Mouse (Mus musculus) lung, embryonic 16.5 days (tissue): ENCODE measurements around the gene Grcc10. TPM values are rescaled to one million over a fixed set of nuclear protein-coding genes. Genes with fewer than 3 reads are reported as not detected.

Experiments used
- ATAC-seq: fragments of 200-750 bp; cut with Nextera tagmentation; 2 replicates; pipeline ENCODE4 v1.8.0; 2017; ENCODE audit warnings: low read depth, mild to moderate bottlenecking, moderate library complexity
- H3K27ac ChIP-seq: fragments of 300-500 bp; sonication (generic); 2 replicates; pipeline ENCODE4 v1.5.1; 2014; ENCODE audit warnings: mild to moderate bottlenecking, control low read depth, low read length
- H3K27me3 ChIP-seq: fragments of 300-500 bp; sonication (generic); 2 replicates; pipeline ENCODE4 v1.6.1; 2014; ENCODE audit warnings: low read depth, low read length, mixed read lengths; ENCODE audit not compliant: control insufficient read depth, insufficient read depth
- H3K36me3 ChIP-seq: fragments of 300-500 bp; sonication (generic); 2 replicates; pipeline ENCODE4 v1.6.1; 2014; ENCODE audit warnings: low read length; ENCODE audit not compliant: control insufficient read depth, insufficient read depth
- H3K4me1 ChIP-seq: fragments of 300-500 bp; sonication (generic); replicated peaks from 2 replicates; pipeline ENCODE4 v1.6.1; 2014; ENCODE audit warnings: low read length, mixed read lengths; ENCODE audit not compliant: control insufficient read depth, insufficient read depth
- H3K4me2 ChIP-seq: fragments of 300-500 bp; sonication (generic); 2 replicates; pipeline ENCODE4 v1.6.1; 2014; ENCODE audit warnings: low read depth, low read length, control low read depth
- H3K4me3 ChIP-seq: fragments of 300-500 bp; sonication (generic); 2 replicates; pipeline ENCODE4 v1.5.1; 2014; ENCODE audit warnings: mild to moderate bottlenecking, low read length, control low read depth
- H3K9ac ChIP-seq: fragments of 300-500 bp; sonication (generic); 2 replicates; pipeline ENCODE4 v1.6.1; 2014; ENCODE audit warnings: low read length, control low read depth
- H3K9me3 ChIP-seq: fragments of 300-500 bp; sonication (generic); 2 replicates; pipeline ENCODE4 v1.6.1; 2016; ENCODE audit warnings: low read length; ENCODE audit not compliant: control insufficient read depth
- WGBS: fragments of 180-500 bp; shearing (Covaris S2); extraction: QIAGEN DNeasy Blood & Tissue Kit; methylation state at CpG from one replicate; pipeline ENCODE4 v1.1.7; 2014; 5-methylcytosine and 5-hydroxymethylcytosine counted together
- polyA plus RNA-seq: library from polyadenylated mRNA; unstranded; fragments of >200 nt; fragmentation: Nextera tagmentation; extraction: Ambion mirVana; gene quantifications from 2 replicates; pipeline ENCODE4 v1.2.1, GENCODE M21; 2015

Gene Grcc10
- polyA plus RNA-seq, 1 experiment from 2014 or later: 430 TPM

DNA sequence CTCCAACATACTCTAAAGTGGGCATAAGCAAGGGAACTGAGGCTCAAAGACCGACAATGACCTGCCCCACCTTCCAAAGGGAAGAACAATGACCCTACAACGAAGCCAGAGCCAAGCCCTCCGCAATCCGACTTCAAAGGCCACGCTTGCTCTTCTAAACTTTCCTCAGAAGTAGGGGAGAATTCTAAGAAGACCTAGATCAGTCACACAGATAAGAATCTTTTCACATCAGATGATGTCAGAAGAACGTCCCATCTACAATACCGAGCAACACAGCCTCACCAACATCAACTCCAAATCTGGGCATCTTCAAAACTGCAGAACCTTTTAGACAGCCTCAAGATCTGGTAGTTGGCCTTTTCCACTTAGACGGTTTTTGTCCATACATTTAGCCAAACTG is 9.2 kb upstream of the Grcc10 start:
- Histone ChIP-seq H3K9me3 (no peaks in the 10 kb centered on the region), H3K9ac (no peak overlapping the region), H3K27ac (no peak overlapping the region), H3K36me3 (peaks cover 14% of the 10 kb centered on the region), H3K4me1 (peaks cover 28% of the 10 kb centered on the region), H3K4me3 (no peak overlapping the region), H3K27me3 (no peaks in the 10 kb centered on the region), H3K4me2 (no peak overlapping the region)
- ATAC-seq: no peak
- 74% methylated on average over 8 of the region's 8 CpGs for WGBS

DNA sequence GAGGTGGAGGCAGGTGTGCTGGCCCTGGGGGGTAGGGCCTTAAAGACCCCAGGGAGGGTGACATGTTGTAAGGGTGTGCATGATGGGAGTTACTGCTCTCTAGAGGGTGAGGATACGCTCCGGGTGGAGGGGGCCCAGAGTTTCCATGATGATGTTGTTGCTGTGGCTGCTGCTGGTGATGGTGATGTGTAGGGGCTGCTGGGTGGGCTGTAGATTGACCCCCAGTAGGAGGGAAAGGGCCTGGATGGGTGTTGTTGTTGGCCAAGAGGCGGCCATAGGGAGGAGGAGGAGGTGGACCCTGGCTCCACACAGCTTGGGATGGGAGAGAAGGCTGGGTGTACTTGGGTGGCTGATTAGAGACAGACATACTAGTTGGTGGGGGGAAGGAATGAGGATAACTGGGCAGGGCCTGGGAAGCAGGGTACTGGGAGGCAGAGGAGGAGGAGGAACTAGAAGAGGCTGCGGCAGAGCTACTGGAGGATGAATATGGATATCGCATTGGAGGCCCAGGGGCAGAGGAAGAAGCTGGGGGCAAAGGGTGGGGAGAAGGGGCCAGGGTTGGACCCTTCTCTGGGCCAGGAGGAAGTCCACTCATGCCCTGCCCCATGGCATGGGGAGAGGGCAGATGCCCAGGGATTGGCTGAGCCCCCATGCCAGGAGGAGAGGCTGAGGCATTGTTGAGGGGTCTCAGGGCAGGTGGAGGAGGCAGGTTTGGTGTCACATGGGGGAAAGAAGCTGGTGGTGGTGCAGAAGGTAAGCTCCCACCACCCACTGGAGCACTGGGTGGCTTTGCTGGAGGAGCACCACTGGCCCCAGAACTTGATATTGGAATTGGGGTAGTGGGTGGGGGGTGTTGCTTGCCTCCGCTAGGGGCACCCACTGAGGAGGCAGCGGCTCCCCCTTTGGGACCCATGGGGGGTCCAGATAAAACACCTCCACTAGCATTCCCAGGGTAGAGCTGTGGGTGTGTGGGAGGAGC is 5.8 kb upstream of the Grcc10 start:
- ATAC-seq: no peak
- H3K9ac ChIP-seq: no peak overlapping the region; the same call in 1 of the 2 replicates
- peaks cover 17% of the 10 kb centered on the region for H3K4me1 ChIP-seq
- 83% methylated on average over 7 of the region's 7 CpGs for WGBS
- H3K4me3 ChIP-seq: no peak overlapping the region; the same call in 1 of the 2 replicates
- no peaks in the 10 kb centered on the region for H3K9me3 ChIP-seq
- H3K36me3 ChIP-seq: peaks cover 32% of the 10 kb centered on the region
- H3K27ac ChIP-seq: no peak overlapping the region
- peak overlapping the region; percentile 97; the same call in 1 of the 2 replicates for H3K4me2 ChIP-seq
- no peaks in the 10 kb centered on the region for H3K27me3 ChIP-seq

DNA sequence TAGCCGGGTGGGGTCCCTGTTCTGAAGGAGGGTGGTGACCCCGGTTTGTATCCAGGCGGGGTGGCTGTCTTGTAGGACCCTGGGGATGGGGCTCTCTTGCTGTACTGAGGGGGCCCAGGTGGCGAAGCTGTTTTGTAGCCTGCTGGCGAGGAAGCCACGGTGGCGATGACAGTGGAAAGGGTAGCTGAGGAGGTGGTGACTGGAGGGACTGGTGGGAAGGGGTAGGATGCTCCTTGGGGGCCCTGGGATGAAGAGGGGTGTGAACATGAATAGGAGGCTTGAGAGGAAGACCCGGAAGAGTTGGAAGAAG is 5.1 kb upstream of the Grcc10 start:
- Histone ChIP-seq H3K36me3 (peaks cover 32% of the 10 kb centered on the region), H3K27ac (peak overlapping the region; percentile 81), H3K27me3 (no peaks in the 10 kb centered on the region), H3K4me3 (peak overlapping the region; percentile 58), H3K9ac (peak overlapping the region; percentile 84), H3K4me2 (peak overlapping the region; percentile 97), H3K4me1 (peaks cover 23% of the 10 kb centered on the region), H3K9me3 (no peaks in the 10 kb centered on the region)
- WGBS: 25% methylated on average over 8 of the region's 8 CpGs
- peak; percentile 4; the same call in 1 of the 2 replicates for ATAC-seq

DNA sequence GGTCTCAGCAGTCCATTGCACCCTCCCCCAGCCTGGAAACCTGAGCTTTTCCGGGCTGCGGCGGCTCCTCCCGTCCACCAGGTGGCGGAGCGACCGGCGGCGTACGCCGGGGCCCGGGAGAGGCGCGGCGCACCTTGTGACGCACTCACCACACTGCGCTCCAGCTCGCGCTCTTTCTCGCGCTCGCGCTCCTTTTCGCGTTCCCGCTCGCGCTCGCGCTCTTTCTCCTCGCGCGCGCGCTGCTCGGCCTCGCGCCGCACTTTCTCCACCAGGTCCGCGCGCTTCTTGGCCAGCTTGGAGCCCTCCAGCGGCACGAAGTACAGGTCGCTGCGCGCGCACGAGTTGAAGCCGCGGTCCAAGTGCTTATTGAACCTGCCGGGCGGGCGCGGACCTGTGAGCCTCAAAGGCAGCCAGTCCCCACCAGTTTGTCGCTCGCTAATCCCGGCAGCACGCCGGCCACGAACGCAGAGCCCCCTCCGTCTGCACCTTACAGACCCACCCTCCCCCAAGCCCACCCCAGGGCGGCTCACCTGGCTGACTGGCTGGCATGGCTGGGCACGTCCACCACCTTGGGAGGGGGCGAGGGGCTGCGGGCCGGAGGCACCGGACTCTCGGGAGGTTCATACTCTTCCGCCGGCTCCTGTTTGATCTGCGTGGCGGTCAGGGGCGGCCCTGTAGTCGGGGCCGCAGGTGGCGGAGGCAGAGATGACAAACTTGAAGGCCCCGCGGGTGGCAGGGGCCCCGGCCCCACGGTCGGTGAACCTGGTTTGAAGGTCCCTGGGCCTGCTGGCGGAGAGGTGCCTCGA is 4.5 kb upstream of the Grcc10 start:
- peak; percentile 77 for ATAC-seq
- Histone ChIP-seq H3K4me1 (peaks cover 23% of the 10 kb centered on the region), H3K9me3 (no peaks in the 10 kb centered on the region), H3K36me3 (peaks cover 32% of the 10 kb centered on the region), H3K4me3 (peak overlapping the region; percentile 58), H3K4me2 (peak overlapping the region; percentile 97), H3K27ac (peak overlapping the region; percentile 81), H3K27me3 (no peaks in the 10 kb centered on the region), H3K9ac (peak overlapping the region; percentile 84)
- WGBS: 2% methylated on average over 85 of the region's 85 CpGs

DNA sequence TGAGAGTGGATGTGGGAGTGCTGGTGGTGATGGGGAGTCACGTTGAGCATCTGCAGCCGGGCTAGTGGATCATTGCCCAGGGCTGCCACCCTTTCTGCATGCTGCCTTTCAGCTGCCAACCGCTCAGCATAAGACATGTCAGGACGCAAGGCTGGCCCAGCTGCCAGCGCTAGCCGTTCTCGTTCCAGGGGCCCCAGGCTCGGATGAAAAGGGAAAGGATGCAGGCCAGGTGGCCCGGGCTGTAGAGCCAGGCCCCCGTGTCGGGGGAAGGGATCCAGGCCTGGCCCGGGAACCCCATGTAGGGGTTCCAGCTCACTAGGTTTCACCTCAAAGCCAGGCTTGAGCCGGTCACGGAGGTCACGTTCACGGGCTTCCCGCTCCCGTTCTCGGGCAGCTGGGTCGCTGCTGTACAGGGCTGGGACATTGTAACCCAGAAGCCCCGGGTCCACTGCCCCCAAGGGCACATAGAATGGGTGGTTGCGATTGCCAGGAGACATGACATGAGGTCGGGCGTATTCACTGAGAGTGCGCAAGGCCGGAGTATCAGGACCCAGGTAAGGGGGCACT is 3.7 kb upstream of the Grcc10 start:
- Histone ChIP-seq H3K4me1 (peaks cover 26% of the 10 kb centered on the region), H3K9me3 (no peaks in the 10 kb centered on the region), H3K4me3 (peak overlapping the region; percentile 58), H3K36me3 (peaks cover 32% of the 10 kb centered on the region), H3K4me2 (peak overlapping the region; percentile 97), H3K27ac (peak overlapping the region; percentile 58), H3K27me3 (no peaks in the 10 kb centered on the region), H3K9ac (peak overlapping the region; percentile 84)
- no peak for ATAC-seq
- 74% methylated on average over 26 of the region's 26 CpGs for WGBS

DNA sequence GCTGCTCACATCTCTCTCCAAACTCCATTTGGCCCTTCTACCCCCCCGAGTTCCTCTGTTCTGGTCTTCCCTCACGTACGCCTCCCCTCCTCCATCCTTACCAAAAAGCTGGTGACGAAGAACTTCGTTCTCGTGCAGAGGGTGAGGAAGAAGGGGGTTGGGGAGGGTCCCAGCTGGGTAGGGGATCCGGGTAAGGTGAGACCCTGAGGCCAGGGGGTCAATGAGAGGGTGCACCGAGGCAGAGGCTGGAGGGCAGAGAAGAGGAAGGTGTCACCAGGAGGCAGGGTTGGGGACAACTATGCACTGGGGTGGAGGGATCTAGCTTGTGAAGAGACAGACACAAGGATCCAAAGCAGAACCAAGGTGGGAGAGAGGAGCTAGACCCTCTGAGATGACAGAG is 2.5 kb upstream of the Grcc10 start:
- Histone ChIP-seq H3K4me3 (no peak overlapping the region), H3K4me1 (peaks cover 34% of the 10 kb centered on the region), H3K4me2 (no peak overlapping the region), H3K27ac (no peak overlapping the region), H3K27me3 (no peaks in the 10 kb centered on the region), H3K36me3 (peaks cover 26% of the 10 kb centered on the region), H3K9ac (no peak overlapping the region), H3K9me3 (no peaks in the 10 kb centered on the region)
- WGBS: 82% methylated on average over 8 of the region's 8 CpGs
- ATAC-seq: no peak

DNA sequence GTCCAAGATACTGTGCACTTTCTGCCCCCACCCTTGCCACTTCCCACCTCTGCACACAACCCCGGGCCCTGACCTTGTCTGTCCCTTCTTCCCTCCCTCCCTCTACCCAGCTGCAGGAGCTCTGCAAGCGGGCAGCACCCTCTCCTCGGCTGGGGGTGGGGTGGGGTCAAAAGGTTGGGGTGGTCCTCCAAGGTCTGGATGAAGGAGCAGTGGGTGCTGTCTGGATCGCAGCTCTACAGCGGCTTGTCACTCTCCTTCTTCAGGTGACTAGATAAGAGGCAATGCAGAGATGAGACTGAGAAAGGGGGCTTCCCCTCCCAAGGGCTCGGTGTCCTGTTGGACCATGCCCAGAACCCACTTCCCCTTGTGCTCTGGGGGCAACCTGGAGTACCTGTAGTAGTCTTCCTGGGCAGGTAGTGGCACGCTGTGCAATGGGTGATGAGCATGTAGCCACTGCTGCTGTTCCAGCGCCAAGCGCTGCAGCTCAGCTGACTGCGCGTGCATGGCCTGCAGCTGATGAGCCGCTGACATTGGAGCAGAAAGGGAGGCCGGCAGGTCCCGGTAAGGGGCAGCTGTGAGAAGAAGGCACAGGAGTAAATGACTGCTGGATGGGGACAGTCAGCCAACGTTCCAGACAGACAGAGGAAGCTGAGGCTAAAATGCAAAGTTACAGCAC is 1.8 kb upstream of the Grcc10 start:
- Histone ChIP-seq H3K4me3 (no peak overlapping the region), H3K36me3 (peaks cover 22% of the 10 kb centered on the region), H3K4me2 (no peak overlapping the region), H3K27ac (no peak overlapping the region), H3K9ac (0 out of 2 replicates have a peak overlapping the region, but pooled peaks have one; percentile 2), H3K27me3 (no peaks in the 10 kb centered on the region), H3K9me3 (no peaks in the 10 kb centered on the region), H3K4me1 (peaks cover 36% of the 10 kb centered on the region)
- ATAC-seq: no peak
- 85% methylated on average over 15 of the region's 15 CpGs for WGBS

DNA sequence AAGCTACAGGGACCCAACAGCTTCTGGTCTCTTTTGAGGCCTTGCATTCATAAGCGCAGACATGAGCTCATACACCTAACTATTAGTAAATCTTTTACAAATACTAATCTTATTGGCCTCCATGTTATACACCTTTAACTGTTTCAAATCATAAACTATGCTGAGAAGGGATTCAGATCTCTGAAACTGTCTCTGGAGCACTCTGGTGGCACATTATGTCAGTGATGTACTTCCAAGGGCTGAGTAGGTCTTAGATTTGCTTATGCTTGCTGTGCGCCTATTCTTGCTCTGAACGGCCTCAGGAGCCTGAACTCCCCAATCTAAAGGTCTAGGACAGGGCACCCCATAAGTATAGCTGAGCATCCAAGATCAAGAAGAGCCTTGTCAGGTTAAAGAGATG is 668 bp upstream of the Grcc10 start:
- Histone ChIP-seq H3K27ac (peak overlapping the region; percentile 100), H3K4me2 (peak overlapping the region; percentile 82), H3K4me3 (peak overlapping the region; percentile 69), H3K27me3 (no peaks in the 10 kb centered on the region), H3K4me1 (peaks cover 39% of the 10 kb centered on the region), H3K9me3 (no peaks in the 10 kb centered on the region), H3K36me3 (peaks cover 18% of the 10 kb centered on the region), H3K9ac (peak overlapping the region; percentile 84)
- no peak for ATAC-seq
- 73% methylated on average over 3 of the region's 3 CpGs for WGBS
